ENCODE assay signal across 22 mouse cellular contexts in the genomic region with DNA sequence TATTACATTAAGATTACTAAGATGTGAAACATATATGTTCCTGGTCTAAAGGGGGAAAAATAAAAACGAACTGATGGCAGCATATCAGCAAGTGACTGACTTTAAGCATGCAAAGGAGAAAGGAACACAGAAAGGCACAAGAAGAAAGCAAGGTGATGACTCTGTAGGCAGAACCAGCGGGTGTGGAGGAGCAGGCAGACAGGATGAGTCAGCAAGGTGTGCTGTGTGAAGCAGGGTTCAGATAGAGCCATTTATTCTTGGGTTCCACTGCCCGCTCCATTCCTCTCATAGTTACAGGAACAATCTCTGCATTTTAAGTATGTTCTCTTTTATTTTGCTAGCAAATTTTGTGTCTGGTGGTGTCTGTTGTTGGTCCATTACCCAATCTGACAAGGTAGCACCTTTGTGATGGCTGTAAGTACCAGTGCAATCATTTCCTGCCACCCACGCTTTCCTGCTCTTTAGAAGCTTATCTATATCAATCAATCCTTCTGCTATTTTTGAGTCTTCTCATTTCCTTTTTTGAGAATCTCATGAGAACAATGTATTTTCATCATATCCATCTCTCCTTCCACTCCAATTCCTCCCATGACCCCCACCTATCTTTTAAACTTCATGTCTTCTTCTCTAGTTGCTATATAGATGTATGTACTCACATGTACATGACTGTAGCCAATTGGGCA. TPM values are rescaled to one million over a fixed set of nuclear protein-coding genes. Genes with fewer than 3 reads are reported as not detected.
DNase-seq lines count a peak whose midpoint lies in the region; ATAC-seq and TF ChIP-seq lines count a peak whose summit lies in the region.
"Had no signal": no experiment of that assay in that cellular context is flagged by ENCODE, and none has a peak within 500 bp of the region (broad histone marks: within the 10 kb centered on the region; RNA-seq: fewer than 3 reads in every experiment).

No protein-coding gene starts in this region.

- DNase-seq in 416B (ENCODE audit: low read depth), result peak; percentile 64
- no peak for DNase-seq in ES-E14 (ENCODE audit: low read depth, low spot score)
- no peak for DNase-seq in cerebellum, adult 9-10 months
- no peak for DNase-seq in heart, adult 8-10 months (ENCODE audit: low spot score)
- DNase-seq in layer of hippocampus, adult 2 months (ENCODE audit: low spot score in 2 of 2), result no peak
- DNase-seq: cerebellum, adult 11 months; cerebellum, postnatal 36 days; kidney, adult 18-20 months; kidney, postnatal 14 days; layer of hippocampus, adult 9-11 months; lung, adult 2 months; lung, postnatal 4 days; right cerebral cortex, postnatal 4 days had no signal

- H3K27me3 ChIP-seq in intestine, postnatal 0 days (replicated peaks; ENCODE audit: control insufficient read depth, insufficient read depth, low read length), result no peaks in the 10 kb centered on the region
- no peaks in the 10 kb centered on the region for H3K27me3 ChIP-seq in intestine, embryonic 15.5 days (replicated peaks)
- H3K27me3 ChIP-seq: embryonic facial prominence, embryonic 15.5 days; forebrain, embryonic 12.5 days; hindbrain, embryonic 12.5 days; limb, embryonic 15.5 days; midbrain, embryonic 13.5 days; Patski had no signal

- no peak for TF ChIP-seq CTCF in intestine, postnatal 0 days (IDR thresholded peaks at IDR 0.05; ENCODE audit: low read depth)
- TF ChIP-seq CTCF in layer of hippocampus, adult 2 months (conservative IDR thresholded peaks at IDR 0.05), result no peak

- H3K4me1 ChIP-seq in intestine, postnatal 0 days (replicated peaks; ENCODE audit: control insufficient read depth, insufficient read depth, low read length), result no peaks in the 10 kb centered on the region
- no peaks in the 10 kb centered on the region for H3K4me1 ChIP-seq in intestine, embryonic 15.5 days (replicated peaks)
- peaks cover 0 to 7% of the 10 kb centered on the region in 2 experiments; a peak in 2 of 4 replicates for H3K4me1 ChIP-seq in ES-E14 (ENCODE audit: control insufficient read depth in 2 of 2, insufficient read depth in 2 of 2, low read length in 2 of 2, poor library complexity in 1 of 2)
- H3K4me1 ChIP-seq: embryonic facial prominence, embryonic 15.5 days; hindbrain, embryonic 12.5 days; limb, embryonic 15.5 days had no signal

- H3K9ac ChIP-seq in intestine, postnatal 0 days (ENCODE audit: low read depth, low read length), result no peak overlapping the region
- H3K9ac ChIP-seq in intestine, embryonic 15.5 days, result no peak overlapping the region
- no peak overlapping the region for H3K9ac ChIP-seq in ES-E14 (ENCODE audit: insufficient read depth, low read depth, low read length, poor library complexity, severe bottlenecking)
- H3K9ac ChIP-seq: embryonic facial prominence, embryonic 15.5 days; forebrain, embryonic 12.5 days; hindbrain, embryonic 12.5 days; limb, embryonic 15.5 days; midbrain, embryonic 13.5 days had no signal

- WGBS in intestine, postnatal 0 days, result 62% methylated on average over 4 of the region's 4 CpGs
- 84% methylated on average over 4 of the region's 4 CpGs for WGBS in intestine, embryonic 15.5 days

- H3K36me3 ChIP-seq in intestine, postnatal 0 days (ENCODE audit: control insufficient read depth, insufficient read depth), result peaks cover 26% of the 10 kb centered on the region
- peaks cover 11% of the 10 kb centered on the region; the same call in 1 of the 2 replicates for H3K36me3 ChIP-seq in intestine, embryonic 15.5 days
- H3K36me3 ChIP-seq in ES-E14 (ENCODE audit: control insufficient read depth, insufficient read depth, low read length, poor library complexity, severe bottlenecking), result peaks cover 18% of the 10 kb centered on the region

- H3K27ac ChIP-seq in intestine, postnatal 0 days (ENCODE audit: low read depth, low read length), result 0 out of 2 replicates have a peak overlapping the region, but pooled peaks have one; percentile 21
- no peak overlapping the region for H3K27ac ChIP-seq in intestine, embryonic 15.5 days
- H3K27ac ChIP-seq in ES-E14 (ENCODE audit: insufficient read depth, low read depth, low read length, poor library complexity, severe bottlenecking), result no peak overlapping the region
- no peak overlapping the region for H3K27ac ChIP-seq in layer of hippocampus, adult 2 months
- H3K27ac ChIP-seq: embryonic facial prominence, embryonic 15.5 days; forebrain, embryonic 12.5 days; hindbrain, embryonic 12.5 days; limb, embryonic 15.5 days; midbrain, embryonic 13.5 days had no signal

- no peak for ATAC-seq in intestine, postnatal 0 days
- ATAC-seq in intestine, embryonic 15.5 days, result no peak
- ATAC-seq in inflammation-experienced regulatory T-cells, adult 6 months, result peak; percentile 93
- ATAC-seq: midbrain, embryonic 13.5 days; Patski had no signal

- no peaks in the 10 kb centered on the region for H3K9me3 ChIP-seq in intestine, postnatal 0 days (ENCODE audit: control insufficient read depth)
- H3K9me3 ChIP-seq in intestine, embryonic 15.5 days, result no peaks in the 10 kb centered on the region
- no peaks in the 10 kb centered on the region for H3K9me3 ChIP-seq in ES-E14 (ENCODE audit: control insufficient read depth, insufficient read depth, low read depth, low read length)
- H3K9me3 ChIP-seq: embryonic facial prominence, embryonic 15.5 days; forebrain, embryonic 12.5 days; hindbrain, embryonic 12.5 days; limb, embryonic 15.5 days; midbrain, embryonic 13.5 days had no signal

- no peak overlapping the region for H3K4me3 ChIP-seq in intestine, postnatal 0 days (ENCODE audit: low read depth, low read length)
- no peak overlapping the region for H3K4me3 ChIP-seq in intestine, embryonic 15.5 days (replicated peaks)
- no peak overlapping the region for H3K4me3 ChIP-seq in ES-E14 (ENCODE audit: insufficient read depth in 1 of 2, low read depth in 1 of 2, low read length in 2 of 2, poor library complexity in 1 of 2, severe bottlenecking in 1 of 2)
- H3K4me3 ChIP-seq in layer of hippocampus, adult 2 months, result no peak overlapping the region
- H3K4me3 ChIP-seq: embryonic facial prominence, embryonic 15.5 days; forebrain, embryonic 12.5 days; hindbrain, embryonic 12.5 days; limb, embryonic 15.5 days; midbrain, embryonic 13.5 days had no signal

- H3K4me2 ChIP-seq in intestine, postnatal 0 days (replicated peaks; ENCODE audit: low read depth), result no peak overlapping the region
- no peak overlapping the region for H3K4me2 ChIP-seq in intestine, embryonic 15.5 days (replicated peaks)
- H3K4me2 ChIP-seq: embryonic facial prominence, embryonic 15.5 days; forebrain, embryonic 12.5 days; hindbrain, embryonic 12.5 days; limb, embryonic 15.5 days; midbrain, embryonic 13.5 days had no signal

- in situ Hi-C loops in ES-E14 (cut with MboI; ENCODE audit: low sequenced_read_pairs in 2 of 2, unreplicated experiment in 2 of 2), result no loop called here

TF ChIP-seq in ES-E14, 5 proteins besides CTCF, POLR2A, EP300 and RAD21:
- no peak for TF ChIP-seq HCFC1 (IDR thresholded peaks at IDR 0.05; ENCODE audit: borderline replicate concordance, insufficient read depth, low read length)
- 0 out of 2 replicates have a peak, but pooled peaks have one; percentile 58 for TF ChIP-seq MAFK (IDR thresholded peaks at IDR 0.05; ENCODE audit: insufficient read depth, low read depth, low read length)
TF ChIP-seq in ES-E14: peak in this region for 1.

RNA-seq across cellular contexts. Expression of a gene that starts 21.4 kb away (rescaled TPM):
- polyA plus RNA-seq in intestine, postnatal 0 days (2015; fragmentation: Nextera tagmentation; extraction: Ambion mirVana), result 14.9 and 15.9 TPM in 2 replicates
- 9.4 and 9.9 TPM in 2 replicates for polyA plus RNA-seq in intestine, embryonic 15.5 days (2015; fragmentation: Nextera tagmentation; extraction: Ambion mirVana)
- total RNA-seq in ES-E14 (2012; rRNA removed), result 28.2 and 32.0 TPM in 2 replicates
- 1 to 10 TPM; 5.1 to 9.7 (median 6.2) TPM for polyA plus RNA-seq in inflammation-experienced regulatory T-cells, adult 6 months (2017; shearing (Covaris generic))
- total RNA-seq in heart, adult 8-10 months (2022), result 10 to 100 TPM; 29.3 to 37.5 (median 33.3) TPM
- 10 to 100 TPM; 74.7 to 76.5 TPM for total RNA-seq in layer of hippocampus, adult 2 months (2021)

RNA-seq across cellular contexts. Expression of a gene that starts 37.0 kb away (rescaled TPM):
- polyA plus RNA-seq in intestine, postnatal 0 days (2015; fragmentation: Nextera tagmentation; extraction: Ambion mirVana), result 6.5 and 8.3 TPM in 2 replicates
- 20.3 and 21.4 TPM in 2 replicates for polyA plus RNA-seq in intestine, embryonic 15.5 days (2015; fragmentation: Nextera tagmentation; extraction: Ambion mirVana)
- 125 and 129 TPM in 2 replicates for total RNA-seq in ES-E14 (2012; rRNA removed)
- 10 to 100 TPM; 45.4 to 74.4 (median 73.1) TPM for polyA plus RNA-seq in inflammation-experienced regulatory T-cells, adult 6 months (2017; shearing (Covaris generic))
- 10 to 100 TPM; 29.5 to 40.6 (median 36.0) TPM for total RNA-seq in heart, adult 8-10 months (2022)
- total RNA-seq in layer of hippocampus, adult 2 months (2021), result 10 to 100 TPM; 56.3 to 56.4 TPM
